Mouse (Mus musculus) bone marrow, adult 2 months (tissue): ENCODE measurements around the gene Azin2.

Experiments
- CTCF ChIP-seq: fragments of 200-500 bp; IDR thresholded peaks from 2 replicates; pipeline ENCODE4 v1.5.1; 2011; ENCODE audit warnings: low read length, control low read depth; ENCODE audit not compliant: control insufficient read depth, insufficient read depth
- POLR2A ChIP-seq: fragments of 200-500 bp; IDR thresholded peaks from 2 replicates; pipeline ENCODE4 v1.6.1; 2011; ENCODE audit warnings: low read depth, mild to moderate bottlenecking, control low read depth, low read length, borderline replicate concordance; ENCODE audit not compliant: control insufficient read depth

GRCm38 (mm10) chr4:128932783-128933182, 29.5 kb downstream of the Azin2 start:
- TF ChIP-seq CTCF (no peak), POLR2A (no peak)
